Mouse (Mus musculus): ENCODE results near the gene Fn1.

GRCm38 (mm10) chr1:71609916-71610315 lies 43.1 kb downstream of the Fn1 start:
- TF ChIP-seq CTCF (IDR thresholded peaks at IDR 0.05; ENCODE audit: extremely low read depth, insufficient read depth, low read length): no peak
- TF ChIP-seq POLR2A (IDR thresholded peaks at IDR 0.05; ENCODE audit: extremely low read depth, insufficient read depth, low read length): no peak
